Mouse (Mus musculus): Measurements from ENCODE around the gene Gabrd. TPM values are rescaled to one million over a fixed set of nuclear protein-coding genes. Genes with fewer than 3 reads are reported as not detected.

Gabrd gene
- polyA plus RNA-seq, 1 experiment from 2014 or later: 0.05 TPM

- Histone ChIP-seq H3K4me1 (replicated peaks; ENCODE audit: control insufficient read depth, insufficient read depth) (0 out of 2 replicates have a peak, but pooled peaks cover under 1% of the 10 kb centered on the region), H3K9ac (ENCODE audit: low read length) (no peak overlapping the region), H3K4me3 (ENCODE audit: low read depth, low read length) (no peak overlapping the region), H3K27ac (replicated peaks) (no peak overlapping the region), H3K9me3 (ENCODE audit: control insufficient read depth, low read length) (no peaks in the 10 kb centered on the region), H3K36me3 (ENCODE audit: control insufficient read depth, insufficient read depth, low read length) (no peaks in the 10 kb centered on the region), H3K4me2 (replicated peaks; ENCODE audit: low read depth) (no peak overlapping the region), H3K27me3 (ENCODE audit: control insufficient read depth, insufficient read depth, low read length) (no peaks in the 10 kb centered on the region)
- ATAC-seq (ENCODE audit: low FRiP score, low TSS enrichment) (no peak), DNase-seq (ENCODE audit: low spot score) (no peak)
- TF ChIP-seq EP300 (optimal IDR thresholded peaks at IDR 0.05): no peak
- TF ChIP-seq CTCF (IDR thresholded peaks at IDR 0.05; ENCODE audit: low read depth): no peak
- 79% methylated on average over 11 of the region's 11 CpGs for WGBS
Observed at GRCm38 (mm10) chr4:155413641-155414335, 15.9 kb upstream of the Gabrd start.

GRCm38 (mm10) chr4:155412124-155412523, 14.2 kb upstream of the Gabrd start:
- WGBS: 84% methylated on average over 6 of the region's 6 CpGs
- Histone ChIP-seq H3K36me3 (ENCODE audit: control insufficient read depth, insufficient read depth, low read length) (no peaks in the 10 kb centered on the region), H3K4me1 (replicated peaks; ENCODE audit: control insufficient read depth, insufficient read depth) (0 out of 2 replicates have a peak, but pooled peaks cover 3% of the 10 kb centered on the region), H3K9ac (ENCODE audit: low read length) (no peak overlapping the region), H3K27me3 (ENCODE audit: control insufficient read depth, insufficient read depth, low read length) (no peaks in the 10 kb centered on the region), H3K4me3 (ENCODE audit: low read depth, low read length) (no peak overlapping the region), H3K27ac (replicated peaks) (no peak overlapping the region), H3K9me3 (ENCODE audit: control insufficient read depth, low read length) (no peaks in the 10 kb centered on the region), H3K4me2 (replicated peaks; ENCODE audit: low read depth) (no peak overlapping the region)
- DNase-seq (ENCODE audit: low spot score): no peak
- ATAC-seq (ENCODE audit: low FRiP score, low TSS enrichment): no peak
- TF ChIP-seq EP300 (optimal IDR thresholded peaks at IDR 0.05) (no peak), CTCF (IDR thresholded peaks at IDR 0.05; ENCODE audit: low read depth) (no peak)

GRCm38 (mm10) chr4:155409058-155409776, 11.3 kb upstream of the Gabrd start, which contains the start of gene Cfap74:
Cfap74 (plus strand) TSS chr4:155409190.
- Histone ChIP-seq H3K9ac (ENCODE audit: low read length) (peak within 1 kb of the TSS; percentile 27; the same call in 1 of the 2 replicates), H3K4me3 (ENCODE audit: low read depth, low read length) (peak within 1 kb of the TSS; percentile 40), H3K9me3 (ENCODE audit: control insufficient read depth, low read length) (no peaks in the 10 kb centered on the region), H3K4me1 (replicated peaks; ENCODE audit: control insufficient read depth, insufficient read depth) (0 out of 2 replicates have a peak, but pooled peaks cover 3% of the 10 kb centered on the region), H3K27me3 (ENCODE audit: control insufficient read depth, insufficient read depth, low read length) (no peaks in the 10 kb centered on the region), H3K36me3 (ENCODE audit: control insufficient read depth, insufficient read depth, low read length) (no peaks in the 10 kb centered on the region), H3K4me2 (replicated peaks; ENCODE audit: low read depth) (peak within 1 kb of the TSS; percentile 66), H3K27ac (replicated peaks) (no peak within 1 kb of the TSS)
- peak; percentile 71; the same call in 1 of the 2 replicates for ATAC-seq (ENCODE audit: low FRiP score, low TSS enrichment)
- under 1% methylated on average over 35 of the region's 35 CpGs for WGBS
- peak; percentile 66 for DNase-seq (ENCODE audit: low spot score)
- TF ChIP-seq EP300 (optimal IDR thresholded peaks at IDR 0.05) (no peak), CTCF (IDR thresholded peaks at IDR 0.05; ENCODE audit: low read depth) (no peak)

- Histone ChIP-seq H3K4me2 (replicated peaks; ENCODE audit: low read depth) (peak overlapping the region; percentile 66), H3K36me3 (ENCODE audit: control insufficient read depth, insufficient read depth, low read length) (no peaks in the 10 kb centered on the region), H3K9me3 (ENCODE audit: control insufficient read depth, low read length) (no peaks in the 10 kb centered on the region), H3K9ac (ENCODE audit: low read length) (no peak overlapping the region), H3K27me3 (ENCODE audit: control insufficient read depth, insufficient read depth, low read length) (no peaks in the 10 kb centered on the region), H3K27ac (replicated peaks) (no peak overlapping the region), H3K4me1 (replicated peaks; ENCODE audit: control insufficient read depth, insufficient read depth) (0 out of 2 replicates have a peak, but pooled peaks cover 3% of the 10 kb centered on the region), H3K4me3 (ENCODE audit: low read depth, low read length) (peak overlapping the region; percentile 40)
- TF ChIP-seq CTCF (IDR thresholded peaks at IDR 0.05; ENCODE audit: low read depth) (peak; percentile 46), EP300 (optimal IDR thresholded peaks at IDR 0.05) (no peak)
- ATAC-seq (ENCODE audit: low FRiP score, low TSS enrichment): no peak
- no peak for DNase-seq (ENCODE audit: low spot score)
- 2% methylated on average over 8 of the region's 8 CpGs for WGBS
Observed at GRCm38 (mm10) chr4:155408695-155409057, 10.8 kb upstream of the Gabrd start.

GRCm38 (mm10) chr4:155402489-155402888, 4.6 kb upstream of the Gabrd start:
- TF ChIP-seq CTCF (IDR thresholded peaks at IDR 0.05; ENCODE audit: low read depth): no peak
- no peak for TF ChIP-seq EP300 (optimal IDR thresholded peaks at IDR 0.05)
- DNase-seq (ENCODE audit: low spot score): no peak
- WGBS: 70% methylated on average over 1 of the region's 1 CpGs

More at GRCm38 (mm10) chr4:155402489-155402888, 4.6 kb upstream of the Gabrd start:
- no peak overlapping the region for H3K9ac ChIP-seq (ENCODE audit: low read length)
- H3K4me1 ChIP-seq (replicated peaks; ENCODE audit: control insufficient read depth, insufficient read depth): 0 out of 2 replicates have a peak, but pooled peaks cover 4% of the 10 kb centered on the region
- no peaks in the 10 kb centered on the region for H3K9me3 ChIP-seq (ENCODE audit: control insufficient read depth, low read length)
- H3K36me3 ChIP-seq (ENCODE audit: control insufficient read depth, insufficient read depth, low read length): no peaks in the 10 kb centered on the region
- no peak overlapping the region for H3K4me3 ChIP-seq (ENCODE audit: low read depth, low read length)
- no peaks in the 10 kb centered on the region; the same call in 1 of the 2 replicates for H3K27me3 ChIP-seq (ENCODE audit: control insufficient read depth, insufficient read depth, low read length)
- H3K4me2 ChIP-seq (replicated peaks; ENCODE audit: low read depth): no peak overlapping the region
- H3K27ac ChIP-seq (replicated peaks): no peak overlapping the region
- no peak for ATAC-seq (ENCODE audit: low FRiP score, low TSS enrichment)

Measured in stomach, postnatal 0 days (tissue).